Mouse (Mus musculus) lung, adult 2 months (tissue): ENCODE results near the gene Rnf207. TPM values are rescaled to one million over a fixed set of nuclear protein-coding genes. Genes with fewer than 3 reads are reported as not detected.
A peak's percentile ranks its signal among the peaks of the same experiment; 100 is the strongest.

Experiments
- DNase-seq: peaks from one replicate; pipeline ENCODE4 v3.0.0; 2022
- H3K4me1 ChIP-seq: fragments of 200-500 bp; 2 replicates; pipeline ENCODE4 v1.6.1; 2011; ENCODE audit warnings: low read length; ENCODE audit not compliant: control insufficient read depth, insufficient read depth
- H3K4me3 ChIP-seq: fragments of 200-500 bp; replicated peaks from 2 replicates; pipeline ENCODE3; 2011; ENCODE audit warnings: low read depth, mild to moderate bottlenecking, control low read depth, low read length; ENCODE audit errors: extremely low read depth
- CTCF ChIP-seq: fragments of 200-500 bp; IDR thresholded peaks from 2 replicates; pipeline ENCODE4 v1.5.1; 2011; ENCODE audit warnings: mild to moderate bottlenecking, low read length, control low read depth; ENCODE audit not compliant: insufficient read depth
- POLR2A ChIP-seq: fragments of 200-500 bp; IDR thresholded peaks from 2 replicates; pipeline ENCODE4 v1.6.1; 2011; ENCODE audit warnings: low read depth, mild to moderate bottlenecking, control low read depth, low read length, borderline replicate concordance; ENCODE audit errors: extremely low read depth
- WGBS: fragments of 180-500 bp; shearing (Covaris S2); methylation state at CpG from one replicate; pipeline ENCODE4 v1.1.7; 2018; 5-methylcytosine and 5-hydroxymethylcytosine counted together
- polyA plus RNA-seq: library from polyadenylated mRNA; depleted of rRNA; stranded (reverse); fragments of >200 nt; gene quantifications from 2 replicates; pipeline ENCODE4 v1.2.3, GENCODE M21; 2012

The Rnf207 gene
- polyA plus RNA-seq, 1 experiment, result 5.8 TPM

GRCm38 (mm10) chr4:152276389-152277347 is 42.1 kb downstream of the Rnf207 start:
- TF ChIP-seq POLR2A, result no peak
- peak; percentile 34; the same call in 1 of the 2 replicates for TF ChIP-seq CTCF
- no peak for DNase-seq
- WGBS, result 54% methylated on average over 10 of the region's 10 CpGs
- Histone ChIP-seq H3K4me3 (no peak overlapping the region), H3K4me1 (no peaks in the 10 kb centered on the region)

- H3K4me1 ChIP-seq, result no peaks in the 10 kb centered on the region
- 0 out of 2 replicates have a peak, but pooled peaks have one; percentile 23 for TF ChIP-seq POLR2A
- TF ChIP-seq CTCF, result no peak
- peak; percentile 29 for DNase-seq
- peak overlapping the region; percentile 44 for H3K4me3 ChIP-seq
- 8% methylated on average over 20 of the region's 20 CpGs for WGBS
Measured at GRCm38 (mm10) chr4:152274681-152275131, 44.1 kb downstream of the Rnf207 start.

GRCm38 (mm10) chr4:152273621-152274236 is 45.1 kb downstream of the Rnf207 start, which contains the start of gene Gpr153:
Gene Gpr153 (plus strand): TSS chr4:152274232.
- TF ChIP-seq POLR2A, result no peak
- TF ChIP-seq CTCF, result no peak
- DNase-seq, result peak; percentile 23
- 3% methylated on average over 41 of the region's 48 CpGs for WGBS
- Histone ChIP-seq H3K4me1 (no peaks in the 10 kb centered on the region), H3K4me3 (peak within 1 kb of the TSS; percentile 44)

GRCm38 (mm10) chr4:152273191-152273590 is 45.6 kb downstream of the Rnf207 start:
- DNase-seq, result no peak
- TF ChIP-seq CTCF, result no peak
- TF ChIP-seq POLR2A, result no peak
- Histone ChIP-seq H3K4me3 (no peak overlapping the region), H3K4me1 (no peaks in the 10 kb centered on the region)
- WGBS, result 55% methylated on average over 3 of the region's 3 CpGs

GRCm38 (mm10) chr4:152272449-152273049 is 46.2 kb downstream of the Rnf207 start:
- WGBS, result 30% methylated on average over 9 of the region's 9 CpGs
- TF ChIP-seq POLR2A, result no peak
- TF ChIP-seq CTCF, result no peak
- DNase-seq, result peak; percentile 20
- Histone ChIP-seq H3K4me1 (no peaks in the 10 kb centered on the region), H3K4me3 (no peak overlapping the region)

GRCm38 (mm10) chr4:152272006-152272405 is 46.8 kb downstream of the Rnf207 start:
- no peak for DNase-seq
- TF ChIP-seq CTCF, result no peak
- no peak for TF ChIP-seq POLR2A
- Histone ChIP-seq H3K4me3 (no peak overlapping the region), H3K4me1 (no peaks in the 10 kb centered on the region)
- 63% methylated on average over 7 of the region's 7 CpGs for WGBS

GRCm38 (mm10) chr4:152271334-152271733 is 47.5 kb downstream of the Rnf207 start:
- 91% methylated on average over 11 of the region's 11 CpGs for WGBS
- H3K4me3 ChIP-seq, result no peak overlapping the region
- TF ChIP-seq POLR2A (no peak), CTCF (no peak)
- H3K4me1 ChIP-seq, result no peaks in the 10 kb centered on the region
- no peak for DNase-seq

- 89% methylated on average over 9 of the region's 9 CpGs for WGBS
- H3K4me1 ChIP-seq, result no peaks in the 10 kb centered on the region
Measured at GRCm38 (mm10) chr4:152270599-152270998, 48.2 kb downstream of the Rnf207 start.

GRCm38 (mm10) chr4:152269967-152270366 is 48.8 kb downstream of the Rnf207 start:
- TF ChIP-seq POLR2A (no peak), CTCF (no peak)
- WGBS, result 94% methylated on average over 13 of the region's 13 CpGs
- no peak for DNase-seq
- H3K4me3 ChIP-seq, result no peak overlapping the region
- no peaks in the 10 kb centered on the region for H3K4me1 ChIP-seq

More at GRCm38 (mm10) chr4:152270599-152270998, 48.2 kb downstream of the Rnf207 start:
- TF ChIP-seq CTCF (no peak), POLR2A (no peak)
- H3K4me3 ChIP-seq, result no peak overlapping the region
- DNase-seq, result no peak
